Mouse (Mus musculus): ENCODE measurements around the gene Endog.
"Not testable (repeated sequence)": the region's sequence is repeated elsewhere in the genome, so short reads cannot be mapped to it uniquely, and the experiment has no call there.

Endog gene

GRCm38 (mm10) chr2:30171371-30171996, at the start of gene Endog:
Endog (plus strand) TSS chr2:30171493.
- peak; percentile 85 to 91 for DNase-seq

GRCm38 (mm10) chr2:30122766-30123165, 48.5 kb upstream of the Endog start:
- DNase-seq: no peak

- no peak for DNase-seq
Measured at GRCm38 (mm10) chr2:30123729-30124471, 47.4 kb upstream of the Endog start.

GRCm38 (mm10) chr2:30124472-30125274, 46.6 kb upstream of the Endog start, which contains the start of gene Zer1:
Zer1 (minus strand) TSS chr2:30124585.
- peak; percentile 98 for DNase-seq

GRCm38 (mm10) chr2:30128789-30129188, 42.5 kb upstream of the Endog start:
- peak; percentile 24 to 46 for DNase-seq

- DNase-seq: no peak
Measured at GRCm38 (mm10) chr2:30130156-30130555, 41.1 kb upstream of the Endog start.

- DNase-seq: not testable (repeated sequence)
Measured at GRCm38 (mm10) chr2:30131240-30131639, 40.1 kb upstream of the Endog start.

- peak; percentile 46 to 65 for DNase-seq
Measured at GRCm38 (mm10) chr2:30132801-30133612, 38.3 kb upstream of the Endog start.

- DNase-seq: peak; percentile 98 to 99
Measured at GRCm38 (mm10) chr2:30133613-30134377, 37.5 kb upstream of the Endog start, which contains the start of gene Tbc1d13. Tbc1d13 (plus strand) TSS chr2:30133746.

GRCm38 (mm10) chr2:30134378-30134711, 36.9 kb upstream of the Endog start:
- DNase-seq: peak in 1 of 2 experiments; percentile 33

GRCm38 (mm10) chr2:30134928-30135620, 36.2 kb upstream of the Endog start:
- DNase-seq: peak in 1 of 2 experiments; percentile 31

GRCm38 (mm10) chr2:30136458-30136857, 34.8 kb upstream of the Endog start:
- no peak for DNase-seq

- not testable (repeated sequence) for DNase-seq
Measured at GRCm38 (mm10) chr2:30140021-30140420, 31.3 kb upstream of the Endog start.

GRCm38 (mm10) chr2:30144436-30144835, 26.9 kb upstream of the Endog start:
- no peak for DNase-seq

GRCm38 (mm10) chr2:30147466-30147865, 23.8 kb upstream of the Endog start:
- peak; percentile 68 to 74 for DNase-seq

GRCm38 (mm10) chr2:30151840-30152239, 19.5 kb upstream of the Endog start:
- no peak for DNase-seq

- DNase-seq: no peak
Measured at GRCm38 (mm10) chr2:30152616-30153015, 18.7 kb upstream of the Endog start.

GRCm38 (mm10) chr2:30159871-30160270, 11.4 kb upstream of the Endog start:
- not testable (repeated sequence) for DNase-seq

GRCm38 (mm10) chr2:30161809-30162208, 9.5 kb upstream of the Endog start:
- DNase-seq: no peak

- no peak for DNase-seq
Measured at GRCm38 (mm10) chr2:30164340-30164932, 6.9 kb upstream of the Endog start.

- no peak for DNase-seq
Measured at GRCm38 (mm10) chr2:30166677-30167076, 4.6 kb upstream of the Endog start.
